Mouse (Mus musculus): ENCODE results near the gene Dhodh. TPM values are rescaled to one million over a fixed set of nuclear protein-coding genes. Genes with fewer than 3 reads are reported as not detected.

Gene Dhodh
- polyA plus RNA-seq, 1 experiment from 2014 or later, result 50.2 TPM

GRCm38 (mm10) chr8:109584293-109584692 is 24.2 kb downstream of the Dhodh start:
- H3K27ac ChIP-seq, result no peak overlapping the region
- no peaks in the 10 kb centered on the region for H3K36me3 ChIP-seq
- no peaks in the 10 kb centered on the region for H3K4me1 ChIP-seq
- no peak overlapping the region for H3K4me2 ChIP-seq
- no peak overlapping the region for H3K9ac ChIP-seq
- no peak for ATAC-seq (replicated peaks; ENCODE audit: low FRiP score)
- no peaks in the 10 kb centered on the region for H3K27me3 ChIP-seq
- WGBS, result 82% methylated on average over 4 of the region's 4 CpGs
- no peak overlapping the region for H3K4me3 ChIP-seq (replicated peaks)
- H3K9me3 ChIP-seq (replicated peaks), result no peaks in the 10 kb centered on the region

- no peak for ATAC-seq (replicated peaks; ENCODE audit: low FRiP score)
- Histone ChIP-seq H3K4me2 (no peak within 1 kb of the TSS), H3K27ac (no peak within 1 kb of the TSS), H3K4me3 (replicated peaks) (no peak within 1 kb of the TSS), H3K9me3 (replicated peaks) (no peaks in the 10 kb centered on the region), H3K36me3 (no peaks in the 10 kb centered on the region), H3K27me3 (no peaks in the 10 kb centered on the region), H3K9ac (no peak within 1 kb of the TSS), H3K4me1 (no peaks in the 10 kb centered on the region)
- WGBS, result 33% methylated on average over 8 of the region's 8 CpGs
Observed at GRCm38 (mm10) chr8:109578900-109579301, 29.6 kb downstream of the Dhodh start, which contains the start of gene Hp. Gene Hp, minus strand, starts transcription at chr8:109579172.

- ATAC-seq (replicated peaks; ENCODE audit: low FRiP score), result no peak
- H3K4me2 ChIP-seq, result no peak overlapping the region
- no peak overlapping the region for H3K27ac ChIP-seq
- no peak overlapping the region for H3K9ac ChIP-seq
- H3K36me3 ChIP-seq, result peaks cover 9% of the 10 kb centered on the region; the same call in 1 of the 2 replicates
- H3K4me3 ChIP-seq (replicated peaks), result no peak overlapping the region
- no peaks in the 10 kb centered on the region for H3K9me3 ChIP-seq (replicated peaks)
- no peaks in the 10 kb centered on the region for H3K4me1 ChIP-seq
- WGBS, result 77% methylated on average over 4 of the region's 4 CpGs
- H3K27me3 ChIP-seq, result no peaks in the 10 kb centered on the region
Observed at GRCm38 (mm10) chr8:109576311-109576710, 32.2 kb downstream of the Dhodh start.

- Histone ChIP-seq H3K36me3 (peaks cover 34% of the 10 kb centered on the region), H3K9ac (no peak overlapping the region), H3K27ac (no peak overlapping the region), H3K4me1 (peaks cover 8% of the 10 kb centered on the region), H3K9me3 (replicated peaks) (no peaks in the 10 kb centered on the region), H3K4me2 (no peak overlapping the region), H3K4me3 (replicated peaks) (no peak overlapping the region), H3K27me3 (no peaks in the 10 kb centered on the region)
- WGBS, result 90% methylated on average over 12 of the region's 12 CpGs
- ATAC-seq (replicated peaks; ENCODE audit: low FRiP score), result no peak
Observed at GRCm38 (mm10) chr8:109571139-109571538, 37.3 kb downstream of the Dhodh start.

- peak; percentile 100 for ATAC-seq (replicated peaks; ENCODE audit: low FRiP score)
- peak within 1 kb of the TSS; percentile 77 for H3K4me3 ChIP-seq (replicated peaks)
- under 1% methylated on average over 52 of the region's 52 CpGs for WGBS
Observed at GRCm38 (mm10) chr8:109565498-109566333, 42.8 kb downstream of the Dhodh start, which contains the start of the genes Dhx38 and Txnl4b. Gene Dhx38, minus strand, starts transcription at chr8:109565861. Gene Txnl4b, plus strand, starts transcription at chr8:109565892.

GRCm38 (mm10) chr8:109564766-109565165 is 43.7 kb downstream of the Dhodh start:
- WGBS, result 5% methylated on average over 10 of the region's 10 CpGs
- H3K4me1 ChIP-seq, result peaks cover 18% of the 10 kb centered on the region
- peak overlapping the region; percentile 81 for H3K4me2 ChIP-seq
- peak overlapping the region; percentile 77 for H3K4me3 ChIP-seq (replicated peaks)
- H3K9ac ChIP-seq, result peak overlapping the region; percentile 89
- no peak for ATAC-seq (replicated peaks; ENCODE audit: low FRiP score)
- H3K36me3 ChIP-seq, result peaks cover 44% of the 10 kb centered on the region
- H3K27ac ChIP-seq, result peak overlapping the region; percentile 91; the same call in 1 of the 2 replicates
- H3K9me3 ChIP-seq (replicated peaks), result no peaks in the 10 kb centered on the region
- H3K27me3 ChIP-seq, result no peaks in the 10 kb centered on the region

More at GRCm38 (mm10) chr8:109565498-109566333, 42.8 kb downstream of the Dhodh start, which contains the start of the genes Dhx38 and Txnl4b:
- Histone ChIP-seq H3K27me3 (no peaks in the 10 kb centered on the region), H3K27ac (peak within 1 kb of the TSS; percentile 91), H3K4me1 (peaks cover 18% of the 10 kb centered on the region), H3K4me2 (peak within 1 kb of the TSS; percentile 83), H3K9ac (peak within 1 kb of the TSS; percentile 89), H3K36me3 (peaks cover 44% of the 10 kb centered on the region), H3K9me3 (replicated peaks) (no peaks in the 10 kb centered on the region)

- H3K36me3 ChIP-seq, result peaks cover 44% of the 10 kb centered on the region
- H3K27me3 ChIP-seq, result no peaks in the 10 kb centered on the region
- H3K4me3 ChIP-seq (replicated peaks), result peak overlapping the region; percentile 77; the same call in 1 of the 2 replicates
- H3K4me2 ChIP-seq, result no peak overlapping the region
- peaks cover 18% of the 10 kb centered on the region for H3K4me1 ChIP-seq
- 84% methylated on average over 2 of the region's 2 CpGs for WGBS
- H3K27ac ChIP-seq, result no peak overlapping the region
- ATAC-seq (replicated peaks; ENCODE audit: low FRiP score), result no peak
- no peaks in the 10 kb centered on the region for H3K9me3 ChIP-seq (replicated peaks)
- H3K9ac ChIP-seq, result no peak overlapping the region
Observed at GRCm38 (mm10) chr8:109563881-109564280, 44.6 kb downstream of the Dhodh start.

GRCm38 (mm10) chr8:109551663-109552062 is 56.8 kb downstream of the Dhodh start:
- Histone ChIP-seq H3K27me3 (no peaks in the 10 kb centered on the region), H3K4me2 (no peak overlapping the region), H3K9ac (no peak overlapping the region), H3K36me3 (peaks cover 100% of the 10 kb centered on the region), H3K4me3 (replicated peaks) (no peak overlapping the region), H3K9me3 (replicated peaks) (no peaks in the 10 kb centered on the region), H3K27ac (no peak overlapping the region), H3K4me1 (no peaks in the 10 kb centered on the region)
- ATAC-seq (replicated peaks; ENCODE audit: low FRiP score), result no peak
- 33% methylated on average over 3 of the region's 3 CpGs for WGBS

- H3K27ac ChIP-seq, result no peak overlapping the region
- no peak overlapping the region for H3K4me2 ChIP-seq
- no peak overlapping the region for H3K4me3 ChIP-seq (replicated peaks)
- no peaks in the 10 kb centered on the region for H3K9me3 ChIP-seq (replicated peaks)
- H3K4me1 ChIP-seq, result no peaks in the 10 kb centered on the region
- ATAC-seq (replicated peaks; ENCODE audit: low FRiP score), result no peak
- 22% methylated on average over 3 of the region's 3 CpGs for WGBS
- no peak overlapping the region for H3K9ac ChIP-seq
- H3K27me3 ChIP-seq, result no peaks in the 10 kb centered on the region
- peaks cover 33% of the 10 kb centered on the region for H3K36me3 ChIP-seq
Observed at GRCm38 (mm10) chr8:109544049-109544448, 64.4 kb downstream of the Dhodh start.

- Histone ChIP-seq H3K9ac (no peak overlapping the region), H3K27me3 (no peaks in the 10 kb centered on the region), H3K36me3 (peaks cover 22% of the 10 kb centered on the region), H3K9me3 (replicated peaks) (no peaks in the 10 kb centered on the region), H3K4me1 (no peaks in the 10 kb centered on the region), H3K4me2 (no peak overlapping the region), H3K4me3 (replicated peaks) (no peak overlapping the region), H3K27ac (no peak overlapping the region)
- WGBS, result 77% methylated on average over 8 of the region's 8 CpGs
- ATAC-seq (replicated peaks; ENCODE audit: low FRiP score), result no peak
Observed at GRCm38 (mm10) chr8:109542748-109543519, 65.5 kb downstream of the Dhodh start.

- H3K9ac ChIP-seq, result no peak overlapping the region
- no peak overlapping the region for H3K4me2 ChIP-seq
- H3K9me3 ChIP-seq (replicated peaks), result no peaks in the 10 kb centered on the region
- no peak overlapping the region for H3K4me3 ChIP-seq (replicated peaks)
- peaks cover 14% of the 10 kb centered on the region for H3K36me3 ChIP-seq
- no peak for ATAC-seq (replicated peaks; ENCODE audit: low FRiP score)
- 72% methylated on average over 5 of the region's 5 CpGs for WGBS
- no peak overlapping the region for H3K27ac ChIP-seq
- H3K4me1 ChIP-seq, result no peaks in the 10 kb centered on the region
- no peaks in the 10 kb centered on the region for H3K27me3 ChIP-seq
Observed at GRCm38 (mm10) chr8:109542165-109542564, 66.3 kb downstream of the Dhodh start.
